Mouse (Mus musculus) urinary bladder, postnatal 36 days (tissue): ENCODE data around the gene Adck1.

Experiments
- DNase-seq, 2 experiments: peaks; one replicate each; pipeline ENCODE4 v3.0.0; 2022; ENCODE audit warnings: low spot score in 2 of 2, mixed read lengths in 1 of 2

Adck1 gene

DNA sequence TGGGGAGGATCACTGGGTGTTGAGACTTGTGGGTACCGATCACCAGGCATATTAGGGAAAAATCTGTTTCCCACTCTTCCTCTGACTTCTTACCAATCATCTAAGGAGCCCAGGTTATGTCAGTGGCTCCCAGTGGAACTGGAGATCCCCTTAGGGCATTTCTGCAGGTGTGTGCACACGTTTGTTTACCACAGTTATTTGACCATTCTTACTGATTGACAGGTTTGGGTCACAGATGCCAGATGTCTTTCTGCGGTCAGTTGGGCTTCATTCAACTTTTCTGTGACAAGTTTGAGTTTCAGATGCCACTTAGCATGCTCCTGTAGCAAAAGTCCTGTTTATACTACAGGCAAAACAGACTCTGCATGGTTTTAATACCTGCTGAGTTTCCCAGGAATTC is 112.5 kb downstream of the Adck1 start:
- no peak for DNase-seq

DNA sequence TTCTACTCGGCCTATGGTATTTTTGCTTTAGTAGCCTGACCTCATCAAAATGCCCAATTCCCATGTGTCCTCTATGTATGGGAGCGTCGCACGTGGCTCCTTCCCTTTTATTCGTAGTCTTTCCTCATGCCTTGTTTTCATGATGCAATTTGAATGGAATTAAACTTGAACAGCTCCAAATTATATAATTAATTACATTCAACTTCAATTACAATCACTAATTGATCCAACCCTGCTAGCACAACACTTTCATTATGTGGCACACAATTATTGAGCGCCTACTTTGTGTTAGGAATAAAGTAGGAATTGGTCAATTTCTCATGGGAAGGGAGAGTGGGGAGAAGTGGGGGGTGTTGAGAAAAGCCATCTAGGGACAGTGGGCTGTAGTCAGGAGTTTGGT is 113.4 kb downstream of the Adck1 start:
- no peak for DNase-seq

- DNase-seq = no peak
Measured at GRCm38 (mm10) chr12:88475833-88476232, 115.5 kb downstream of the Adck1 start.

DNA sequence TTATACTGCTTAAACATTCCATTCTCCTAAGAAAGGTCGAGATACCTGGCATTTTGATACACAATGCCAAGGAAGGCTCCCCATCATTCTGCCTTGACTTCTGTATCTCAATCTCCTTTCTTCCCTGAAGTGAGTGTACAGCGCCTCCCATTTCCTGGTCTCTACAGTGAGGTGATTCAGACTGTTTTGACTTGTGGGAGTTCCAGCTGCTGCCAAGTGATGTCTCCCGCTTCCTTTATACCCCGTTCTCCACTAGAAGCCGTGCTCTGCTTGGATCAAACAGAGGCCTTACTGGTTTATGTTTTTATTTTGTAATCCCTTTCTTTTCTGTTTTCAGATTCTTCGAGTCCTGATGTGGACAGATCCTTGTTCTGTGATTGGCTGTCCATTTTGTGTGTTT is 116.3 kb downstream of the Adck1 start:
- DNase-seq = no peak

GRCm38 (mm10) chr12:88481657-88482056 is 121.3 kb downstream of the Adck1 start:
- DNase-seq = no peak

DNA sequence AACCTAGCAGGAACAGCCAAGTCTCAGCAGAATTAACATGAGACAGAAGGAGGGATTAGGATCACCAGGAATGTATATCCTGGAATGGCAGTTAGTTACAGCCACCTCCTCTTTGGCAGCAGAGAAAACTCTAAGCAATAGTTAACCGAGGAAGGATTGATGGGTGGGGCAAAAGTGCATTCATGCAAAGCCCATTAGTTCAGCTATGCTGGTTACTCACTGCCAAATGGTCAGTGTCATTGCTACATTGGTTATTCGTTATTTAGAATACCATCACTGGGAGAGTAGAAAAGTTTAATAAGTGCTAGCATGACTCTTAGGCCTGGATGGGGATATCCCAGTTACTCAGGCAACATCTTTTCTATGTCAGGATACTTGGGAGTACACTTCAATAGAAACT is 130.5 kb downstream of the Adck1 start:
- no peak for DNase-seq
